Mouse (Mus musculus) MEL (cell line): ENCODE data around the gene H2-M5. TPM values are rescaled to one million over a fixed set of nuclear protein-coding genes. Genes with fewer than 3 reads are reported as not detected.
A peak's percentile ranks its signal among the peaks of the same experiment; 100 is the strongest.

Experiments used
- DNase-seq: peaks from one replicate; pipeline ENCODE4 v3.0.0; 2011; ENCODE audit warnings: low read depth, low spot score
- H3K27ac ChIP-seq: 2 replicates; pipeline ENCODE4 v1.5.1; 2012; ENCODE audit warnings: low read depth, mild to moderate bottlenecking, control low read depth, low read length, moderate library complexity; ENCODE audit not compliant: control insufficient read depth
- H3K27me3 ChIP-seq, 2 experiments: fragments of 150-350 bp in 1 of 2; sonication (generic) in 1 of 2; 2 replicates each; pipeline ENCODE4 v1.6.1; 2012; ENCODE audit warnings: low read length in 2 of 2, mild to moderate bottlenecking in 2 of 2, improper control_type of control experiment in 1 of 2, moderate library complexity in 1 of 2; ENCODE audit not compliant: insufficient read depth in 2 of 2, control insufficient read depth in 1 of 2
- H3K36me3 ChIP-seq, 2 experiments: 2 replicates each; pipeline ENCODE4 v1.6.1; 2012 to 2014; ENCODE audit warnings: low read length in 2 of 2, improper control_type of control experiment in 1 of 2, inconsistent platforms in 1 of 2, mild to moderate bottlenecking in 1 of 2; ENCODE audit not compliant: insufficient read depth in 2 of 2, control insufficient read depth in 1 of 2
- H3K4me1 ChIP-seq, 2 experiments: fragments of 150-350 bp in 1 of 2; sonication (generic) in 1 of 2; 2 replicates each; pipeline ENCODE4 v1.6.1; 2012; ENCODE audit warnings: low read length in 2 of 2, improper control_type of control experiment in 1 of 2, mild to moderate bottlenecking in 1 of 2; ENCODE audit not compliant: insufficient read depth in 2 of 2, control insufficient read depth in 1 of 2
- H3K4me3 ChIP-seq, 2 experiments: fragments of 150-350 bp in 1 of 2; sonication (generic) in 1 of 2; 2 replicates each; pipeline ENCODE4 v1.5.1; 2012; ENCODE audit warnings: low read depth in 2 of 2, low read length in 2 of 2, mild to moderate bottlenecking in 2 of 2, moderate library complexity in 2 of 2, control low read depth in 1 of 2, improper control_type of control experiment in 1 of 2; ENCODE audit not compliant: control insufficient read depth in 1 of 2, insufficient read depth in 1 of 2
- H3K79me2 ChIP-seq: 2 replicates; pipeline ENCODE4 v1.6.1; 2012; ENCODE audit warnings: mild to moderate bottlenecking, low read length, moderate library complexity; ENCODE audit not compliant: control insufficient read depth, poor library complexity, insufficient read depth
- H3K9ac ChIP-seq: 2 replicates; pipeline ENCODE4 v1.6.1; 2012; ENCODE audit warnings: low read depth, mild to moderate bottlenecking, control low read depth, low read length, moderate library complexity; ENCODE audit not compliant: control insufficient read depth, poor library complexity, severe bottlenecking
- H3K9me3 ChIP-seq: fragments of 150-350 bp; sonication (generic); replicated peaks from 2 replicates; pipeline ENCODE4 v1.6.1; 2012; ENCODE audit warnings: mild to moderate bottlenecking, low read length, improper control_type of control experiment, moderate library complexity; ENCODE audit not compliant: insufficient read depth
- BHLHE40 ChIP-seq: IDR thresholded peaks from 2 replicates; pipeline ENCODE4 v1.6.1; 2012; ENCODE audit warnings: low read depth, mild to moderate bottlenecking, inconsistent platforms, low read length, improper control_type of control experiment, borderline replicate concordance
- CHD1 ChIP-seq: IDR thresholded peaks from 2 replicates; pipeline ENCODE4 v1.6.1; 2012; ENCODE audit warnings: low read depth, mild to moderate bottlenecking, inconsistent platforms, low read length, improper control_type of control experiment
- CHD2 ChIP-seq: IDR thresholded peaks from 2 replicates; pipeline ENCODE4 v1.6.1; 2011; ENCODE audit warnings: low read length, improper control_type of control experiment
- CTCF ChIP-seq, 3 experiments: IDR thresholded peaks in 2 of 3; conservative IDR thresholded peaks in 1 of 3; 2 replicates each; pipeline ENCODE4 v1.5.1; 2011 to 2012; ENCODE audit warnings: low read length in 3 of 3, low read depth in 2 of 3, mild to moderate bottlenecking in 2 of 3, improper control_type of control experiment in 1 of 3, inconsistent platforms in 1 of 3, mixed read lengths in 1 of 3, moderate library complexity in 1 of 3; ENCODE audit not compliant: control insufficient read depth in 1 of 3, insufficient read depth in 1 of 3, poor library complexity in 1 of 3, severe bottlenecking in 1 of 3
- E2F4 ChIP-seq: IDR thresholded peaks from 2 replicates; pipeline ENCODE4 v1.6.1; 2011; ENCODE audit warnings: low read depth, low read length, improper control_type of control experiment, borderline replicate concordance
- ELF1 ChIP-seq: IDR thresholded peaks from 2 replicates; pipeline ENCODE4 v1.6.1; 2014; ENCODE audit warnings: low read depth, mild to moderate bottlenecking, inconsistent platforms, low read length, improper control_type of control experiment, moderate library complexity
- ETS1 ChIP-seq: IDR thresholded peaks from 2 replicates; pipeline ENCODE4 v1.6.1; 2012; ENCODE audit warnings: low read depth, mild to moderate bottlenecking, inconsistent platforms, low read length, improper control_type of control experiment, moderate library complexity
- GABPA ChIP-seq: IDR thresholded peaks from 2 replicates; pipeline ENCODE4 v1.6.1; 2012; ENCODE audit warnings: low read depth, mild to moderate bottlenecking, inconsistent platforms, low read length, improper control_type of control experiment, moderate library complexity
- KAT2A ChIP-seq: conservative IDR thresholded peaks from 2 replicates; pipeline ENCODE4 v1.6.1; 2012; ENCODE audit warnings: low read depth, low read length, improper control_type of control experiment, inconsistent platforms
- MAFK ChIP-seq: IDR thresholded peaks from 2 replicates; pipeline ENCODE4 v1.6.1; 2011; ENCODE audit warnings: low read depth, mild to moderate bottlenecking, low read length, improper control_type of control experiment, borderline replicate concordance
- MAX ChIP-seq: IDR thresholded peaks from 2 replicates; pipeline ENCODE4 v1.6.1; 2011; ENCODE audit warnings: low read length, improper control_type of control experiment
- MAZ ChIP-seq: IDR thresholded peaks from 2 replicates; pipeline ENCODE4 v1.6.1; 2012; ENCODE audit warnings: low read depth, mild to moderate bottlenecking, inconsistent platforms, low read length, improper control_type of control experiment
- MXI1 ChIP-seq: IDR thresholded peaks from 2 replicates; pipeline ENCODE4 v1.6.1; 2011; ENCODE audit warnings: mild to moderate bottlenecking, low read depth, low read length, improper control_type of control experiment
- MYB ChIP-seq: IDR thresholded peaks from 2 replicates; pipeline ENCODE4 v1.6.1; 2011; ENCODE audit warnings: mild to moderate bottlenecking, low read depth, low read length, improper control_type of control experiment
- MYC ChIP-seq: IDR thresholded peaks from 2 replicates; pipeline ENCODE4 v1.6.1; 2011; ENCODE audit warnings: low read depth, mild to moderate bottlenecking, low read length, improper control_type of control experiment, moderate library complexity
- NELFE ChIP-seq: IDR thresholded peaks from 2 replicates; pipeline ENCODE4 v1.6.1; 2011; ENCODE audit warnings: low read depth, low read length, improper control_type of control experiment
- NRF1 ChIP-seq: IDR thresholded peaks from 2 replicates; pipeline ENCODE4 v1.6.1; 2014; ENCODE audit warnings: low read depth, mild to moderate bottlenecking, inconsistent platforms, low read length, improper control_type of control experiment, moderate library complexity; ENCODE audit not compliant: poor library complexity, insufficient read depth, severe bottlenecking
- POLR2AphosphoS2 ChIP-seq: IDR thresholded peaks from 2 replicates; pipeline ENCODE4 v1.6.1; 2011; ENCODE audit warnings: low read length, improper control_type of control experiment
- POLR2AphosphoS5 ChIP-seq: IDR thresholded peaks from 2 replicates; pipeline ENCODE4 v1.6.1; 2012; ENCODE audit warnings: low read depth, borderline replicate concordance, mild to moderate bottlenecking, inconsistent platforms, low read length, moderate library complexity, mixed read lengths
- SIN3A ChIP-seq: IDR thresholded peaks from 2 replicates; pipeline ENCODE4 v1.6.1; 2012; ENCODE audit warnings: low read length, improper control_type of control experiment, inconsistent platforms
- SMC3 ChIP-seq: IDR thresholded peaks from 2 replicates; pipeline ENCODE4 v1.6.1; 2011; ENCODE audit warnings: low read depth, low read length, improper control_type of control experiment
- TBP ChIP-seq: IDR thresholded peaks from 2 replicates; pipeline ENCODE4 v1.8.0; 2011; ENCODE audit warnings: low read depth, low read length, improper control_type of control experiment
- TCF12 ChIP-seq: IDR thresholded peaks from 2 replicates; pipeline ENCODE4 v1.6.1; 2014; ENCODE audit warnings: low read depth, mild to moderate bottlenecking, inconsistent platforms, low read length, improper control_type of control experiment, moderate library complexity
- ZKSCAN1 ChIP-seq: IDR thresholded peaks from 2 replicates; pipeline ENCODE4 v1.6.1; 2012; ENCODE audit warnings: low read depth, mild to moderate bottlenecking, inconsistent platforms, low read length, improper control_type of control experiment, moderate library complexity
- ZNF384 ChIP-seq: IDR thresholded peaks from 2 replicates; pipeline ENCODE4 v1.6.1; 2012; ENCODE audit warnings: low read depth, mild to moderate bottlenecking, inconsistent platforms, low read length, improper control_type of control experiment
- polyA plus RNA-seq, 2 experiments: library from polyadenylated mRNA; stranded (reverse) in 1 of 2; unstranded in 1 of 2; fragments of >175 nt in 1 of 2; fragments of >200 nt in 1 of 2; gene quantifications; 2 replicates each; pipeline versions ENCODE4 v1.2.1 to v1.2.4; 2012; ENCODE audit warnings: low replicate concordance in 2 of 2, low read depth in 1 of 2; ENCODE audit not compliant: insufficient read length in 2 of 2, insufficient read depth in 1 of 2, missing spikeins in 1 of 2
- total RNA-seq: library from RNA; depleted of rRNA; stranded (reverse); fragments of 300-350 nt; gene quantifications from 2 replicates; pipeline ENCODE4 v1.2.3, GENCODE M21; 2012

The H2-M5 gene
- total and polyA plus RNA-seq, 3 experiments: not detected

GRCm38 (mm10) chr17:36961125-36961524, 28.2 kb downstream of the H2-M5 start:
- TF ChIP-seq ZNF384 (no peak), KAT2A (no peak)
- Histone ChIP-seq H3K36me3 (no peaks in the 10 kb centered on the region), H3K4me1 (no peaks in the 10 kb centered on the region; a peak in 1 of 4 replicates), H3K79me2 (no peaks in the 10 kb centered on the region), H3K27ac (no peak overlapping the region), H3K9me3 (no peaks in the 10 kb centered on the region), H3K4me3 (no peak overlapping the region), H3K9ac (no peak overlapping the region), H3K27me3 (no peaks in the 10 kb centered on the region; a peak in 1 of 4 replicates)
- peak; percentile 14 for DNase-seq

- TF ChIP-seq ELF1 (no peak), E2F4 (no peak), CTCF (IDR thresholded peaks at IDR 0.05 in 2 of 3, conservative IDR thresholded peaks at IDR 0.05 in 1 of 3; ENCODE audit: control insufficient read depth in 1 of 3, insufficient read depth in 1 of 3, low read depth in 2 of 3, low read length in 3 of 3, poor library complexity in 1 of 3, severe bottlenecking in 1 of 3) (no peak), TBP (no peak), GABPA (no peak), SMC3 (no peak), KAT2A (no peak), CHD1 (no peak), MXI1 (no peak), ZNF384 (no peak), MYC (no peak), SIN3A (no peak), BHLHE40 (no peak), MYB (no peak)
- no peak for DNase-seq
- Histone ChIP-seq H3K4me1 (no peaks in the 10 kb centered on the region; a peak in 1 of 4 replicates), H3K9ac (peak overlapping the region; percentile 54), H3K36me3 (no peaks in the 10 kb centered on the region), H3K27me3 (no peaks in the 10 kb centered on the region; a peak in 1 of 4 replicates), H3K79me2 (no peaks in the 10 kb centered on the region), H3K4me3 (peak overlapping the region; percentile 62 to 70), H3K27ac (no peak overlapping the region), H3K9me3 (no peaks in the 10 kb centered on the region)
These were observed 30.5 kb downstream of the H2-M5 start for GRCm38 (mm10) chr17:36958884-36959283.

GRCm38 (mm10) chr17:36957999-36958743, 31.2 kb downstream of the H2-M5 start, which contains the start of the genes Znrd1 and Znrd1as:
Znrd1 (minus strand) TSS chr17:36958559.
Znrd1as (plus strand) TSS chr17:36958592.
- no peaks in the 10 kb centered on the region for H3K36me3 ChIP-seq
- H3K79me2 ChIP-seq: no peaks in the 10 kb centered on the region
- H3K27ac ChIP-seq: no peak within 1 kb of the TSS
- peak within 1 kb of the TSS; percentile 70 to 75 for H3K4me3 ChIP-seq
- DNase-seq: peak; percentile 91
- H3K9ac ChIP-seq: peak within 1 kb of the TSS; percentile 54
- no peaks in the 10 kb centered on the region for H3K27me3 ChIP-seq
- H3K9me3 ChIP-seq: no peaks in the 10 kb centered on the region
- H3K4me1 ChIP-seq: no peaks in the 10 kb centered on the region; a peak in 1 of 4 replicates
- no peak for TF ChIP-seq CHD2
- TF ChIP-seq ETS1: peak; percentile 75
- TF ChIP-seq TCF12: peak; percentile 61
- TF ChIP-seq MAX: peak; percentile 65
- no peak; the same call in 1 of the 2 replicates for TF ChIP-seq NRF1
- no peak for TF ChIP-seq MAFK
- no peak for TF ChIP-seq NELFE
- TF ChIP-seq TBP: peak; percentile 72
- TF ChIP-seq MAZ: no peak
- TF ChIP-seq POLR2AphosphoS2: no peak; the same call in 1 of the 2 replicates
- peak; percentile 69; the same call in 1 of the 2 replicates for TF ChIP-seq GABPA
- peak; percentile 82 for TF ChIP-seq SIN3A
- no peak for TF ChIP-seq POLR2AphosphoS5
- no peak for TF ChIP-seq ZKSCAN1
